Mouse (Mus musculus): ENCODE measurements around the gene Ddx55.
A peak's percentile ranks its signal among the peaks of the same experiment; 100 is the strongest.

Ddx55 gene

GRCm38 (mm10) chr5:124552558-124553307 is at the start of gene Ddx55:
TSS of gene Ddx55 (plus strand) at chr5:124552864.
- DNase-seq (ENCODE audit: inconsistent age in 2 of 2, low spot score in 1 of 2), result peak; percentile 91 to 97

GRCm38 (mm10) chr5:124503742-124504141 is 48.9 kb upstream of the Ddx55 start:
- DNase-seq (ENCODE audit: inconsistent age in 2 of 2, low spot score in 1 of 2), result no peak

- DNase-seq (ENCODE audit: inconsistent age in 2 of 2, low spot score in 1 of 2), result no peak
Measured at GRCm38 (mm10) chr5:124505235-124505634, 47.4 kb upstream of the Ddx55 start.

GRCm38 (mm10) chr5:124506731-124507359 is 45.8 kb upstream of the Ddx55 start:
- peak in 1 of 2 experiments; percentile 37 for DNase-seq (ENCODE audit: inconsistent age in 2 of 2, low spot score in 1 of 2)

GRCm38 (mm10) chr5:124509200-124509599 is 43.5 kb upstream of the Ddx55 start:
- no peak for DNase-seq (ENCODE audit: inconsistent age in 2 of 2, low spot score in 1 of 2)

- DNase-seq (ENCODE audit: inconsistent age in 2 of 2, low spot score in 1 of 2), result no peak
Measured at GRCm38 (mm10) chr5:124509742-124510237, 42.9 kb upstream of the Ddx55 start.

- DNase-seq (ENCODE audit: inconsistent age in 2 of 2, low spot score in 1 of 2), result no peak
Measured at GRCm38 (mm10) chr5:124510536-124511050, 42.1 kb upstream of the Ddx55 start.

- DNase-seq (ENCODE audit: inconsistent age in 2 of 2, low spot score in 1 of 2), result no peak
Measured at GRCm38 (mm10) chr5:124515789-124516188, 36.9 kb upstream of the Ddx55 start.

GRCm38 (mm10) chr5:124518648-124519047 is 34.0 kb upstream of the Ddx55 start:
- DNase-seq (ENCODE audit: inconsistent age in 2 of 2, low spot score in 1 of 2), result no peak

- no peak for DNase-seq (ENCODE audit: inconsistent age in 2 of 2, low spot score in 1 of 2)
Measured at GRCm38 (mm10) chr5:124521588-124521987, 31.1 kb upstream of the Ddx55 start.

GRCm38 (mm10) chr5:124523032-124523431 is 29.6 kb upstream of the Ddx55 start:
- no peak for DNase-seq (ENCODE audit: inconsistent age in 2 of 2, low spot score in 1 of 2)

GRCm38 (mm10) chr5:124524943-124525342 is 27.7 kb upstream of the Ddx55 start:
- no peak for DNase-seq (ENCODE audit: inconsistent age in 2 of 2, low spot score in 1 of 2)

- DNase-seq (ENCODE audit: inconsistent age in 2 of 2, low spot score in 1 of 2), result no peak
Measured at GRCm38 (mm10) chr5:124528351-124528750, 24.3 kb upstream of the Ddx55 start.

- DNase-seq (ENCODE audit: inconsistent age in 2 of 2, low spot score in 1 of 2), result no peak
Measured at GRCm38 (mm10) chr5:124528791-124529190, 23.9 kb upstream of the Ddx55 start.

GRCm38 (mm10) chr5:124529191-124529651 is 23.4 kb upstream of the Ddx55 start:
- DNase-seq (ENCODE audit: inconsistent age in 2 of 2, low spot score in 1 of 2), result peak; percentile 29 to 64

GRCm38 (mm10) chr5:124529697-124530096 is 23.0 kb upstream of the Ddx55 start:
- peak in 1 of 2 experiments; percentile 63 for DNase-seq (ENCODE audit: inconsistent age in 2 of 2, low spot score in 1 of 2)

- DNase-seq (ENCODE audit: inconsistent age in 2 of 2, low spot score in 1 of 2), result peak; percentile 88 to 93
Measured at GRCm38 (mm10) chr5:124530655-124531582, 21.7 kb upstream of the Ddx55 start, which contains the start of gene Rilpl1. TSS of gene Rilpl1 (minus strand) at chr5:124531391.

- DNase-seq (ENCODE audit: inconsistent age in 2 of 2, low spot score in 1 of 2), result no peak
Measured at GRCm38 (mm10) chr5:124531583-124531930, 21.1 kb upstream of the Ddx55 start.

GRCm38 (mm10) chr5:124532451-124532850 is 20.2 kb upstream of the Ddx55 start:
- no peak for DNase-seq (ENCODE audit: inconsistent age in 2 of 2, low spot score in 1 of 2)

- no peak for DNase-seq (ENCODE audit: inconsistent age in 2 of 2, low spot score in 1 of 2)
Measured at GRCm38 (mm10) chr5:124535016-124535415, 17.6 kb upstream of the Ddx55 start.

GRCm38 (mm10) chr5:124536776-124537175 is 15.9 kb upstream of the Ddx55 start:
- DNase-seq (ENCODE audit: inconsistent age in 2 of 2, low spot score in 1 of 2), result peak; percentile 51 to 81

Measured in adrenal gland, adult (tissue).